Mouse (Mus musculus) liver, embryonic 14.5 days (tissue): ENCODE measurements around the gene Rtn4rl1.

Experiments
- CTCF ChIP-seq: IDR thresholded peaks from 2 replicates; pipeline ENCODE4 v1.5.1; 2016; ENCODE audit warnings: antibody characterized with exemption, low read depth, control low read depth
- EP300 ChIP-seq: IDR thresholded peaks from 2 replicates; pipeline ENCODE4 v1.6.1; 2016; ENCODE audit warnings: antibody characterized with exemption, low read depth

DNA sequence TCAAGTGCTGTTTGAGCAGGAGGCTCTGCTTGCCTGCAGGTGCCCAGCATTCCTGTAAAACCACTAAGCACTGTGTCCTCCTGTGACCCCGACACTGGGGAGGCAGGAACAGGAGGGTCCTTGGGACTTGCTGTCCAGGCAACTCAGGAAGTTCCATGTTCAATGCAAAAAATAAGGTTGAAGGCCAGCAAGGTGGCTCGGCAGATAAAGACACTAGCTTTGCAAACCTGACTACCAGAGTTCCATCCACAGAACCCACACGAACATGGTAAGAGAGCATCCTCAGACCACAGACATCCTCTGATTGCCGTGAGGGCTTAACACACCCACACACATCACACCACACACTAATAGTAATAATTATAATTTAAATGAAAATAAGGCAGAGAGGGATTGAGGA lies 75.6 kb downstream of the Rtn4rl1 start:
- no peak for TF ChIP-seq CTCF
- TF ChIP-seq EP300 = 0 out of 2 replicates have a peak, but pooled peaks have one; percentile 41
